Mouse (Mus musculus) C2C12 (cell line): Measurements from ENCODE around the gene Tigit.

Experiments
- CEBPB ChIP-seq: IDR thresholded peaks from one replicate; pipeline ENCODE4 v1.6.1; 2011; ENCODE audit warnings: low read depth, mild to moderate bottlenecking, control low read depth, moderate library complexity
- CTCF ChIP-seq: IDR thresholded peaks from one replicate; pipeline ENCODE4 v1.5.1; 2011; ENCODE audit not compliant: control insufficient read depth, insufficient read depth, insufficient read length
- FOSL1 ChIP-seq: IDR thresholded peaks from one replicate; pipeline ENCODE4 v1.8.0; 2011; ENCODE audit warnings: mild to moderate bottlenecking, low read length; ENCODE audit not compliant: poor library complexity, insufficient read depth, severe bottlenecking
- MYOG ChIP-seq: IDR thresholded peaks from one replicate; pipeline ENCODE4 v1.6.1; 2011; ENCODE audit not compliant: control insufficient read depth, insufficient read length; ENCODE audit errors: extremely low read depth
- USF1 ChIP-seq: IDR thresholded peaks from one replicate; pipeline ENCODE4 v1.6.1; 2011; ENCODE audit warnings: low read depth, mild to moderate bottlenecking, control low read depth, moderate library complexity

DNA sequence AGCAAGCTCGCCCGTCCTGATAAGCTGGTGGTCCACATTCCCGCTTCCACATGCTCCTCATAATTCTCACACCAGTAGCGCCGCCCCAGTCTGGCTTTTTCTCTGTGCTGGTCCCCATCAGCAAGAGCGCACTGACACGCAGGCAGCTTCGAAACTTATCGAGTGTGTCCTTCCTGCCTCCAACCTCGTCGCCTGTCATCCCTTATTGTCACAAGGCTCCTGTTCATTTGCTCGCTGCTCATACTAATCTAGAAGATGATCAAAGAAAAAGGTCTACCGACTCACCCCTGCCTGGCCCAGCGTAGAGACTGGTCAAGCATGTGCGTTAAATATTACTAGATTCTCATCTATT is 45.1 kb upstream of the Tigit start:
- no peak for TF ChIP-seq MYOG
- no peak for TF ChIP-seq CTCF
- TF ChIP-seq USF1: no peak
- TF ChIP-seq CEBPB: no peak
- TF ChIP-seq FOSL1: no peak
